Mouse (Mus musculus) MEL (cell line): ENCODE results near the gene Moxd1.

ENCODE experiments used
- CTCF ChIP-seq, 3 experiments: IDR thresholded peaks in 2 of 3; conservative IDR thresholded peaks in 1 of 3; 2 replicates each; pipeline ENCODE4 v1.5.1; 2011 to 2012; ENCODE audit warnings: low read length in 3 of 3, low read depth in 2 of 3, mild to moderate bottlenecking in 2 of 3, improper control_type of control experiment in 1 of 3, inconsistent platforms in 1 of 3, mixed read lengths in 1 of 3, moderate library complexity in 1 of 3; ENCODE audit not compliant: control insufficient read depth in 1 of 3, insufficient read depth in 1 of 3, poor library complexity in 1 of 3, severe bottlenecking in 1 of 3
- EP300 ChIP-seq, 2 experiments: IDR thresholded peaks; 2 replicates each; pipeline ENCODE4 v1.6.1; 2011; ENCODE audit warnings: improper control_type of control experiment in 2 of 2, low read length in 2 of 2, low read depth in 1 of 2, mild to moderate bottlenecking in 1 of 2
- JUND ChIP-seq: IDR thresholded peaks from 2 replicates; pipeline ENCODE4 v1.6.1; 2011; ENCODE audit warnings: low read depth, mild to moderate bottlenecking, improper control_type of control experiment, low read length
- MAZ ChIP-seq: IDR thresholded peaks from 2 replicates; pipeline ENCODE4 v1.6.1; 2012; ENCODE audit warnings: low read depth, mild to moderate bottlenecking, inconsistent platforms, low read length, improper control_type of control experiment
- POLR2A ChIP-seq, 2 experiments: IDR thresholded peaks; 2 replicates each; pipeline ENCODE4 v1.6.1; 2011 to 2012; ENCODE audit warnings: low read length in 2 of 2, mild to moderate bottlenecking in 2 of 2, control low read depth in 1 of 2, improper control_type of control experiment in 1 of 2, low read depth in 1 of 2, moderate library complexity in 1 of 2; ENCODE audit not compliant: control insufficient read depth in 1 of 2, insufficient read depth in 1 of 2, poor library complexity in 1 of 2
- SMC3 ChIP-seq: IDR thresholded peaks from 2 replicates; pipeline ENCODE4 v1.6.1; 2011; ENCODE audit warnings: low read depth, low read length, improper control_type of control experiment
- TAL1 ChIP-seq: IDR thresholded peaks from 2 replicates; pipeline ENCODE4 v1.6.1; 2012; ENCODE audit warnings: mild to moderate bottlenecking, inconsistent platforms, low read length, moderate library complexity, mixed read lengths
- UBTF ChIP-seq: IDR thresholded peaks from 2 replicates; pipeline ENCODE4 v1.6.1; 2012; ENCODE audit warnings: low read depth, mild to moderate bottlenecking, inconsistent platforms, low read length, improper control_type of control experiment, moderate library complexity, borderline replicate concordance; ENCODE audit not compliant: insufficient read depth
- USF1 ChIP-seq: IDR thresholded peaks from 2 replicates; pipeline ENCODE4 v1.6.1; 2014; ENCODE audit warnings: low read depth, mild to moderate bottlenecking, inconsistent platforms, low read length, improper control_type of control experiment, moderate library complexity
- ZKSCAN1 ChIP-seq: IDR thresholded peaks from 2 replicates; pipeline ENCODE4 v1.6.1; 2012; ENCODE audit warnings: low read depth, mild to moderate bottlenecking, inconsistent platforms, low read length, improper control_type of control experiment, moderate library complexity

- TF ChIP-seq UBTF (no peak), CTCF (IDR thresholded peaks at IDR 0.05 in 2 of 3, conservative IDR thresholded peaks at IDR 0.05 in 1 of 3; ENCODE audit: control insufficient read depth in 1 of 3, insufficient read depth in 1 of 3, low read depth in 2 of 3, low read length in 3 of 3, poor library complexity in 1 of 3, severe bottlenecking in 1 of 3) (no peak), EP300 (IDR thresholded peaks at IDR 0.05; ENCODE audit: low read depth in 1 of 2, low read length in 2 of 2) (no peak), ZKSCAN1 (no peak), POLR2A (IDR thresholded peaks at IDR 0.05; ENCODE audit: control insufficient read depth in 1 of 2, insufficient read depth in 1 of 2, low read depth in 1 of 2, low read length in 2 of 2, poor library complexity in 1 of 2) (no peak), SMC3 (no peak), USF1 (no peak), MAZ (no peak), TAL1 (no peak), JUND (no peak)
These were observed 59.3 kb downstream of the Moxd1 start for GRCm38 (mm10) chr10:24282650-24283049.
